Mouse (Mus musculus): ENCODE data around the gene Rln3. TPM values are rescaled to one million over a fixed set of nuclear protein-coding genes. Genes with fewer than 3 reads are reported as not detected.

The Rln3 gene
- polyA plus RNA-seq, 1 experiment = not detected

GRCm38 (mm10) chr8:84059226-84059625 lies 14.4 kb upstream of the Rln3 start:
- H3K79me3 ChIP-seq (ENCODE audit: low read depth) = no peaks in the 10 kb centered on the region
- H3K4me3 ChIP-seq (ENCODE audit: insufficient read depth, poor library complexity, severe bottlenecking) = no peak overlapping the region
- H3K27me3 ChIP-seq (ENCODE audit: control insufficient read depth, insufficient read depth, insufficient read length) = no peaks in the 10 kb centered on the region
- no peaks in the 10 kb centered on the region for H3K79me2 ChIP-seq (ENCODE audit: control insufficient read depth, insufficient read depth)
- H3K36me3 ChIP-seq (ENCODE audit: control insufficient read depth, insufficient read depth) = no peaks in the 10 kb centered on the region
- no peak overlapping the region for H3ac ChIP-seq (ENCODE audit: control insufficient read depth, insufficient read length, low read depth)
- TF ChIP-seq USF1 (IDR thresholded peaks at IDR 0.05; ENCODE audit: low read depth) (no peak), CEBPB (IDR thresholded peaks at IDR 0.05; ENCODE audit: low read depth) (no peak), CTCF (IDR thresholded peaks at IDR 0.05; ENCODE audit: control insufficient read depth, insufficient read depth, insufficient read length) (no peak), MYOD1 (IDR thresholded peaks at IDR 0.05; ENCODE audit: control insufficient read depth, insufficient read length, low read depth) (no peak), MYOG (IDR thresholded peaks at IDR 0.05; ENCODE audit: control insufficient read depth, extremely low read depth, insufficient read length) (no peak), FOSL1 (IDR thresholded peaks at IDR 0.05; ENCODE audit: insufficient read depth, low read length, poor library complexity, severe bottlenecking) (no peak), MAX (IDR thresholded peaks at IDR 0.05) (no peak)

GRCm38 (mm10) chr8:84057827-84058226 lies 13.0 kb upstream of the Rln3 start:
- H3K79me3 ChIP-seq (ENCODE audit: low read depth) = no peaks in the 10 kb centered on the region
- H3ac ChIP-seq (ENCODE audit: control insufficient read depth, insufficient read length, low read depth) = no peak overlapping the region
- H3K79me2 ChIP-seq (ENCODE audit: control insufficient read depth, insufficient read depth) = no peaks in the 10 kb centered on the region
- H3K4me3 ChIP-seq (ENCODE audit: insufficient read depth, poor library complexity, severe bottlenecking) = no peak overlapping the region
- H3K36me3 ChIP-seq (ENCODE audit: control insufficient read depth, insufficient read depth) = no peaks in the 10 kb centered on the region
- H3K27me3 ChIP-seq (ENCODE audit: control insufficient read depth, insufficient read depth, insufficient read length) = no peaks in the 10 kb centered on the region
- TF ChIP-seq FOSL1 (IDR thresholded peaks at IDR 0.05; ENCODE audit: insufficient read depth, low read length, poor library complexity, severe bottlenecking) (no peak), MAX (IDR thresholded peaks at IDR 0.05) (no peak), MYOD1 (IDR thresholded peaks at IDR 0.05; ENCODE audit: control insufficient read depth, insufficient read length, low read depth) (no peak), USF1 (IDR thresholded peaks at IDR 0.05; ENCODE audit: low read depth) (no peak)

GRCm38 (mm10) chr8:84053229-84053628 lies 8.4 kb upstream of the Rln3 start:
- Histone ChIP-seq H3K4me3 (ENCODE audit: insufficient read depth, poor library complexity, severe bottlenecking) (no peak overlapping the region), H3K79me2 (ENCODE audit: control insufficient read depth, insufficient read depth) (no peaks in the 10 kb centered on the region), H3K79me3 (ENCODE audit: low read depth) (no peaks in the 10 kb centered on the region), H3K36me3 (ENCODE audit: control insufficient read depth, insufficient read depth) (no peaks in the 10 kb centered on the region), H3ac (ENCODE audit: control insufficient read depth, insufficient read length, low read depth) (no peak overlapping the region), H3K27me3 (ENCODE audit: control insufficient read depth, insufficient read depth, insufficient read length) (no peaks in the 10 kb centered on the region)
- TF ChIP-seq USF1 (IDR thresholded peaks at IDR 0.05; ENCODE audit: low read depth) (no peak), FOSL1 (IDR thresholded peaks at IDR 0.05; ENCODE audit: insufficient read depth, low read length, poor library complexity, severe bottlenecking) (no peak), CEBPB (IDR thresholded peaks at IDR 0.05; ENCODE audit: low read depth) (no peak), CTCF (IDR thresholded peaks at IDR 0.05; ENCODE audit: control insufficient read depth, insufficient read depth, insufficient read length) (no peak), MYOD1 (IDR thresholded peaks at IDR 0.05; ENCODE audit: control insufficient read depth, insufficient read length, low read depth) (no peak), MYOG (IDR thresholded peaks at IDR 0.05; ENCODE audit: control insufficient read depth, extremely low read depth, insufficient read length) (no peak), MAX (IDR thresholded peaks at IDR 0.05) (no peak)

GRCm38 (mm10) chr8:84052746-84053145 lies 7.9 kb upstream of the Rln3 start:
- H3K27me3 ChIP-seq (ENCODE audit: control insufficient read depth, insufficient read depth, insufficient read length) = no peaks in the 10 kb centered on the region
- no peak overlapping the region for H3ac ChIP-seq (ENCODE audit: control insufficient read depth, insufficient read length, low read depth)
- TF ChIP-seq MYOG (IDR thresholded peaks at IDR 0.05; ENCODE audit: control insufficient read depth, extremely low read depth, insufficient read length) (no peak), CEBPB (IDR thresholded peaks at IDR 0.05; ENCODE audit: low read depth) (no peak), MYOD1 (IDR thresholded peaks at IDR 0.05; ENCODE audit: control insufficient read depth, insufficient read length, low read depth) (no peak), USF1 (IDR thresholded peaks at IDR 0.05; ENCODE audit: low read depth) (no peak), CTCF (IDR thresholded peaks at IDR 0.05; ENCODE audit: control insufficient read depth, insufficient read depth, insufficient read length) (no peak), FOSL1 (IDR thresholded peaks at IDR 0.05; ENCODE audit: insufficient read depth, low read length, poor library complexity, severe bottlenecking) (no peak), MAX (IDR thresholded peaks at IDR 0.05) (no peak)
- no peaks in the 10 kb centered on the region for H3K36me3 ChIP-seq (ENCODE audit: control insufficient read depth, insufficient read depth)
- no peaks in the 10 kb centered on the region for H3K79me2 ChIP-seq (ENCODE audit: control insufficient read depth, insufficient read depth)
- no peaks in the 10 kb centered on the region for H3K79me3 ChIP-seq (ENCODE audit: low read depth)
- H3K4me3 ChIP-seq (ENCODE audit: insufficient read depth, poor library complexity, severe bottlenecking) = no peak overlapping the region

GRCm38 (mm10) chr8:84048171-84048570 lies 3.4 kb upstream of the Rln3 start:
- H3K79me2 ChIP-seq (ENCODE audit: control insufficient read depth, insufficient read depth) = no peaks in the 10 kb centered on the region
- H3K79me3 ChIP-seq (ENCODE audit: low read depth) = no peaks in the 10 kb centered on the region
- no peaks in the 10 kb centered on the region for H3K36me3 ChIP-seq (ENCODE audit: control insufficient read depth, insufficient read depth)
- TF ChIP-seq MAX (IDR thresholded peaks at IDR 0.05) (no peak), FOSL1 (IDR thresholded peaks at IDR 0.05; ENCODE audit: insufficient read depth, low read length, poor library complexity, severe bottlenecking) (no peak), MYOD1 (IDR thresholded peaks at IDR 0.05; ENCODE audit: control insufficient read depth, insufficient read length, low read depth) (peak; percentile 1)
- no peak overlapping the region for H3K4me3 ChIP-seq (ENCODE audit: insufficient read depth, poor library complexity, severe bottlenecking)
- no peak overlapping the region for H3ac ChIP-seq (ENCODE audit: control insufficient read depth, insufficient read length, low read depth)
- no peaks in the 10 kb centered on the region for H3K27me3 ChIP-seq (ENCODE audit: control insufficient read depth, insufficient read depth, insufficient read length)

- H3K27me3 ChIP-seq (ENCODE audit: control insufficient read depth, insufficient read depth, insufficient read length) = no peaks in the 10 kb centered on the region
- no peaks in the 10 kb centered on the region for H3K36me3 ChIP-seq (ENCODE audit: control insufficient read depth, insufficient read depth)
- H3K79me3 ChIP-seq (ENCODE audit: low read depth) = no peaks in the 10 kb centered on the region
- no peak overlapping the region for H3ac ChIP-seq (ENCODE audit: control insufficient read depth, insufficient read length, low read depth)
- no peaks in the 10 kb centered on the region for H3K79me2 ChIP-seq (ENCODE audit: control insufficient read depth, insufficient read depth)
- H3K4me3 ChIP-seq (ENCODE audit: insufficient read depth, poor library complexity, severe bottlenecking) = no peak overlapping the region
- TF ChIP-seq FOSL1 (IDR thresholded peaks at IDR 0.05; ENCODE audit: insufficient read depth, low read length, poor library complexity, severe bottlenecking) (no peak), USF1 (IDR thresholded peaks at IDR 0.05; ENCODE audit: low read depth) (no peak), MYOG (IDR thresholded peaks at IDR 0.05; ENCODE audit: control insufficient read depth, extremely low read depth, insufficient read length) (no peak), MYOD1 (IDR thresholded peaks at IDR 0.05; ENCODE audit: control insufficient read depth, insufficient read length, low read depth) (no peak), CTCF (IDR thresholded peaks at IDR 0.05; ENCODE audit: control insufficient read depth, insufficient read depth, insufficient read length) (no peak), CEBPB (IDR thresholded peaks at IDR 0.05; ENCODE audit: low read depth) (no peak), MAX (IDR thresholded peaks at IDR 0.05) (no peak)
These were observed 1.7 kb upstream of the Rln3 start for GRCm38 (mm10) chr8:84046505-84046904.

Measured in C2C12 (cell line).